Mouse (Mus musculus) gastrocnemius, postnatal 14 days (tissue): ENCODE data around the gene Acsl3. TPM values are rescaled to one million over a fixed set of nuclear protein-coding genes. Genes with fewer than 3 reads are reported as not detected.

Experiments
- DNase-seq: peaks from one replicate; pipeline ENCODE4 v3.0.0; 2021; ENCODE audit warnings: mixed read lengths
- intact Hi-C: fragments of 180-260 bp; cut with DNase I; formaldehyde crosslinking; loops from one replicate; pipeline ENCODE4 v1.15.1; 2025; ENCODE audit warnings: low total_unique reads
- total RNA-seq, 2 experiments: library from RNA; stranded (reverse); gene quantifications; 2 replicates each; pipeline ENCODE4 v1.2.3; 2021

The Acsl3 gene
- total RNA-seq, 2 experiments from 2014 or later = 7.0 to 10.0 TPM

- intact Hi-C loops = no loop called here
- no peak for DNase-seq
Observed at GRCm38 (mm10) chr1:78666585-78666984, 9.0 kb downstream of the Acsl3 start.

GRCm38 (mm10) chr1:78682291-78682690, 24.7 kb downstream of the Acsl3 start:
- no peak for DNase-seq
- intact Hi-C loops = no loop called here

- intact Hi-C loops = no loop called here
- DNase-seq = no peak
Observed at GRCm38 (mm10) chr1:78684128-78684527, 26.5 kb downstream of the Acsl3 start.

GRCm38 (mm10) chr1:78686872-78687271, 29.2 kb downstream of the Acsl3 start:
- intact Hi-C loops = no loop called here
- no peak for DNase-seq

- intact Hi-C loops = no loop called here
- DNase-seq = no peak
Observed at GRCm38 (mm10) chr1:78688149-78688548, 30.5 kb downstream of the Acsl3 start.

- intact Hi-C loops = no loop called here
Observed at GRCm38 (mm10) chr1:78694503-78695258, 37.1 kb downstream of the Acsl3 start.

GRCm38 (mm10) chr1:78696305-78696704, 38.7 kb downstream of the Acsl3 start:
- intact Hi-C loops = no loop called here
- no peak for DNase-seq

More at GRCm38 (mm10) chr1:78694503-78695258, 37.1 kb downstream of the Acsl3 start:
- DNase-seq = no peak

GRCm38 (mm10) chr1:78696903-78697302, 39.3 kb downstream of the Acsl3 start:
- DNase-seq = no peak
- intact Hi-C loops = no loop called here

- DNase-seq = no peak
- intact Hi-C loops = no loop called here
Observed at GRCm38 (mm10) chr1:78698138-78698537, 40.5 kb downstream of the Acsl3 start.

- DNase-seq = no peak
- intact Hi-C loops = no loop called here
Observed at GRCm38 (mm10) chr1:78701740-78702139, 44.1 kb downstream of the Acsl3 start.

- peak; percentile 18 for DNase-seq
- intact Hi-C loops = no loop called here
Observed at GRCm38 (mm10) chr1:78702282-78702963, 44.8 kb downstream of the Acsl3 start.

GRCm38 (mm10) chr1:78702964-78703285, 45.3 kb downstream of the Acsl3 start:
- intact Hi-C loops = no loop called here
- DNase-seq = no peak

GRCm38 (mm10) chr1:78706338-78706737, 48.7 kb downstream of the Acsl3 start:
- intact Hi-C loops = no loop called here
- no peak for DNase-seq

GRCm38 (mm10) chr1:78707280-78707679, 49.7 kb downstream of the Acsl3 start:
- intact Hi-C loops = no loop called here
- DNase-seq = no peak

GRCm38 (mm10) chr1:78710026-78710425, 52.4 kb downstream of the Acsl3 start:
- intact Hi-C loops = no loop called here

GRCm38 (mm10) chr1:78710613-78711329, 53.1 kb downstream of the Acsl3 start:
- intact Hi-C loops = no loop called here
- DNase-seq = no peak

More at GRCm38 (mm10) chr1:78710026-78710425, 52.4 kb downstream of the Acsl3 start:
- DNase-seq = no peak

GRCm38 (mm10) chr1:78724458-78725190, 67.0 kb downstream of the Acsl3 start:
- DNase-seq = peak; percentile 65
- intact Hi-C loops = loop anchor here (2.0 to 5.0 kb wide), 2 partner anchors 716 to 958 kb away; partner anchors contain the start of gene Scg2

- no peak for DNase-seq
- intact Hi-C loops = loop anchor here (2.0 kb wide), 1 partner anchor 716 kb away; the partner anchor contains the start of gene Scg2
Observed at GRCm38 (mm10) chr1:78725191-78725490, 67.5 kb downstream of the Acsl3 start.

GRCm38 (mm10) chr1:78725617-78726223, 68.1 kb downstream of the Acsl3 start:
- intact Hi-C loops = loop anchor here (2.0 kb wide), 1 partner anchor 715 kb away; the partner anchor contains the start of gene Scg2

More at GRCm38 (mm10) chr1:78725617-78726223, 68.1 kb downstream of the Acsl3 start:
- DNase-seq = no peak
